Mouse (Mus musculus): ENCODE results near the gene Ppil1.

DNA sequence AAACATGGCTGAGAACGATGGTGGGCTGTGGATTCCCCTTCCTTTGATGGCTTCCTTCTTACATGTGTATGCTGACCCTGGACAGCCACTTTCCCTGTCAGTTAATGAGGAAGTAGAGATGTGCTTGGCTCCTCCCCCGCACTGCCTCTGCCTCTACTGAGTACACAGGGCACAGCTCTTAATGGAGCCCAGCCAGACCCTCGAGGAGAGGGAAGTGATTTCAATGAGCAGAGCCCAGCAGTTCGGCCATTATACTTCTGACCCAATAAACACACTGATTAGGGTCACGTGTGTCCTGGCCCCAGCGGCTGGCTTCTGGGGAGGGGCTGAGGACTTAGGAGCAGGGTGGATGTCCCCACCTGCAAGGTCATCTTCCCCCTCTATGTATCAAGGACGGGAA is 18.3 kb downstream of the Ppil1 start:
- no peak for TF ChIP-seq CTCF (IDR thresholded peaks at IDR 0.05; ENCODE audit: borderline replicate concordance, extremely low read depth, insufficient read depth, insufficient read length)
- no peak for TF ChIP-seq POLR2A (IDR thresholded peaks at IDR 0.05; ENCODE audit: borderline replicate concordance, extremely low read depth, insufficient read depth, insufficient read length, poor library complexity, severe bottlenecking)
